Mouse (Mus musculus): ENCODE data around the gene Gm49450. TPM values are rescaled to one million over a fixed set of nuclear protein-coding genes. Genes with fewer than 3 reads are reported as not detected.

The Gm49450 gene
- polyA plus RNA-seq, 1 experiment = 23.9 TPM

GRCm38 (mm10) chr15:98893940-98894745 lies 59.2 kb downstream of the Gm49450 start, which contains the start of gene Rhebl1:
TSS of gene Rhebl1 (minus strand) at chr15:98894540.
- TF ChIP-seq CTCF (IDR thresholded peaks at IDR 0.05; ENCODE audit: extremely low read depth, insufficient read length, insufficient replicate concordance, low read depth, low read length) (no peak), POLR2A (IDR thresholded peaks at IDR 0.05; ENCODE audit: low read depth, low read length) (no peak)
- Histone ChIP-seq H3K36me3 (ENCODE audit: control insufficient read depth, insufficient read depth, low read length) (no peaks in the 10 kb centered on the region), H3K27me3 (ENCODE audit: control insufficient read depth, insufficient read depth, low read length) (peaks cover 54% of the 10 kb centered on the region), H3K4me3 (ENCODE audit: low read depth, low read length) (peak within 1 kb of the TSS; percentile 76), H3K4me1 (ENCODE audit: control insufficient read depth, insufficient read depth, insufficient read length, low read length) (peaks cover 20% of the 10 kb centered on the region), H3K27ac (ENCODE audit: insufficient read depth, low read depth, low read length) (no peak within 1 kb of the TSS)
- WGBS = under 1% methylated on average over 77 of the region's 77 CpGs

- Histone ChIP-seq H3K27ac (ENCODE audit: insufficient read depth, low read depth, low read length) (no peak overlapping the region), H3K4me3 (ENCODE audit: low read depth, low read length) (no peak overlapping the region), H3K27me3 (ENCODE audit: control insufficient read depth, insufficient read depth, low read length) (peaks cover 44% of the 10 kb centered on the region), H3K4me1 (ENCODE audit: control insufficient read depth, insufficient read depth, insufficient read length, low read length) (peaks cover 20% of the 10 kb centered on the region), H3K36me3 (ENCODE audit: control insufficient read depth, insufficient read depth, low read length) (no peaks in the 10 kb centered on the region)
- TF ChIP-seq POLR2A (IDR thresholded peaks at IDR 0.05; ENCODE audit: low read depth, low read length) (no peak), CTCF (IDR thresholded peaks at IDR 0.05; ENCODE audit: extremely low read depth, insufficient read length, insufficient replicate concordance, low read depth, low read length) (no peak)
- WGBS = 93% methylated on average over 4 of the region's 4 CpGs
Observed at GRCm38 (mm10) chr15:98893036-98893435, 60.3 kb downstream of the Gm49450 start.

- H3K27ac ChIP-seq (ENCODE audit: insufficient read depth, low read depth, low read length) = no peak overlapping the region
- 27% methylated on average over 6 of the region's 6 CpGs for WGBS
- H3K36me3 ChIP-seq (ENCODE audit: control insufficient read depth, insufficient read depth, low read length) = no peaks in the 10 kb centered on the region
- peaks cover 34% of the 10 kb centered on the region for H3K27me3 ChIP-seq (ENCODE audit: control insufficient read depth, insufficient read depth, low read length)
- H3K4me3 ChIP-seq (ENCODE audit: low read depth, low read length) = no peak overlapping the region
- no peak for TF ChIP-seq POLR2A (IDR thresholded peaks at IDR 0.05; ENCODE audit: low read depth, low read length)
- TF ChIP-seq CTCF (IDR thresholded peaks at IDR 0.05; ENCODE audit: extremely low read depth, insufficient read length, insufficient replicate concordance, low read depth, low read length) = peak; percentile 58; the same call in 1 of the 2 replicates
- H3K4me1 ChIP-seq (ENCODE audit: control insufficient read depth, insufficient read depth, insufficient read length, low read length) = peaks cover 18% of the 10 kb centered on the region
Observed at GRCm38 (mm10) chr15:98891907-98892606, 61.3 kb downstream of the Gm49450 start.

GRCm38 (mm10) chr15:98891198-98891742 lies 62.1 kb downstream of the Gm49450 start:
- H3K4me3 ChIP-seq (ENCODE audit: low read depth, low read length) = peak overlapping the region; percentile 47
- H3K27ac ChIP-seq (ENCODE audit: insufficient read depth, low read depth, low read length) = no peak overlapping the region
- peaks cover 29% of the 10 kb centered on the region for H3K27me3 ChIP-seq (ENCODE audit: control insufficient read depth, insufficient read depth, low read length)
- peaks cover 18% of the 10 kb centered on the region for H3K4me1 ChIP-seq (ENCODE audit: control insufficient read depth, insufficient read depth, insufficient read length, low read length)
- H3K36me3 ChIP-seq (ENCODE audit: control insufficient read depth, insufficient read depth, low read length) = no peaks in the 10 kb centered on the region
- TF ChIP-seq POLR2A (IDR thresholded peaks at IDR 0.05; ENCODE audit: low read depth, low read length) (no peak), CTCF (IDR thresholded peaks at IDR 0.05; ENCODE audit: extremely low read depth, insufficient read length, insufficient replicate concordance, low read depth, low read length) (no peak)
- 15% methylated on average over 19 of the region's 19 CpGs for WGBS

GRCm38 (mm10) chr15:98887526-98887925 lies 65.8 kb downstream of the Gm49450 start:
- 79% methylated on average over 7 of the region's 7 CpGs for WGBS
- no peak overlapping the region for H3K4me3 ChIP-seq (ENCODE audit: low read depth, low read length)
- H3K36me3 ChIP-seq (ENCODE audit: control insufficient read depth, insufficient read depth, low read length) = no peaks in the 10 kb centered on the region
- H3K27ac ChIP-seq (ENCODE audit: insufficient read depth, low read depth, low read length) = no peak overlapping the region
- TF ChIP-seq CTCF (IDR thresholded peaks at IDR 0.05; ENCODE audit: extremely low read depth, insufficient read length, insufficient replicate concordance, low read depth, low read length) = no peak
- peaks cover 2% of the 10 kb centered on the region; the same call in 1 of the 2 replicates for H3K4me1 ChIP-seq (ENCODE audit: control insufficient read depth, insufficient read depth, insufficient read length, low read length)
- no peaks in the 10 kb centered on the region for H3K27me3 ChIP-seq (ENCODE audit: control insufficient read depth, insufficient read depth, low read length)

GRCm38 (mm10) chr15:98886667-98887387 lies 66.5 kb downstream of the Gm49450 start:
- 66% methylated on average over 8 of the region's 8 CpGs for WGBS
- Histone ChIP-seq H3K36me3 (ENCODE audit: control insufficient read depth, insufficient read depth, low read length) (no peaks in the 10 kb centered on the region), H3K27me3 (ENCODE audit: control insufficient read depth, insufficient read depth, low read length) (no peaks in the 10 kb centered on the region), H3K4me1 (ENCODE audit: control insufficient read depth, insufficient read depth, insufficient read length, low read length) (peaks cover 2% of the 10 kb centered on the region; the same call in 1 of the 2 replicates), H3K4me3 (ENCODE audit: low read depth, low read length) (no peak overlapping the region), H3K27ac (ENCODE audit: insufficient read depth, low read depth, low read length) (no peak overlapping the region)
- TF ChIP-seq POLR2A (IDR thresholded peaks at IDR 0.05; ENCODE audit: low read depth, low read length) (no peak), CTCF (IDR thresholded peaks at IDR 0.05; ENCODE audit: extremely low read depth, insufficient read length, insufficient replicate concordance, low read depth, low read length) (no peak)

Measured in small intestine, adult 2 months (tissue).